Mouse (Mus musculus) thymus, postnatal 36 days (tissue): Measurements from ENCODE around the gene Fkbp2.

Experiments
- DNase-seq, 2 experiments: peaks; one replicate each; pipeline ENCODE4 v3.0.0; 2022; ENCODE audit warnings: mixed read lengths in 2 of 2

Fkbp2 gene

GRCm38 (mm10) chr19:6970460-6971085 is 9.7 kb downstream of the Fkbp2 start:
- DNase-seq: no peak

- DNase-seq: peak; percentile 71 to 74
Measured at GRCm38 (mm10) chr19:6969665-6970381, 10.5 kb downstream of the Fkbp2 start.

GRCm38 (mm10) chr19:6969291-6969664 is 11.0 kb downstream of the Fkbp2 start:
- DNase-seq: no peak

DNA sequence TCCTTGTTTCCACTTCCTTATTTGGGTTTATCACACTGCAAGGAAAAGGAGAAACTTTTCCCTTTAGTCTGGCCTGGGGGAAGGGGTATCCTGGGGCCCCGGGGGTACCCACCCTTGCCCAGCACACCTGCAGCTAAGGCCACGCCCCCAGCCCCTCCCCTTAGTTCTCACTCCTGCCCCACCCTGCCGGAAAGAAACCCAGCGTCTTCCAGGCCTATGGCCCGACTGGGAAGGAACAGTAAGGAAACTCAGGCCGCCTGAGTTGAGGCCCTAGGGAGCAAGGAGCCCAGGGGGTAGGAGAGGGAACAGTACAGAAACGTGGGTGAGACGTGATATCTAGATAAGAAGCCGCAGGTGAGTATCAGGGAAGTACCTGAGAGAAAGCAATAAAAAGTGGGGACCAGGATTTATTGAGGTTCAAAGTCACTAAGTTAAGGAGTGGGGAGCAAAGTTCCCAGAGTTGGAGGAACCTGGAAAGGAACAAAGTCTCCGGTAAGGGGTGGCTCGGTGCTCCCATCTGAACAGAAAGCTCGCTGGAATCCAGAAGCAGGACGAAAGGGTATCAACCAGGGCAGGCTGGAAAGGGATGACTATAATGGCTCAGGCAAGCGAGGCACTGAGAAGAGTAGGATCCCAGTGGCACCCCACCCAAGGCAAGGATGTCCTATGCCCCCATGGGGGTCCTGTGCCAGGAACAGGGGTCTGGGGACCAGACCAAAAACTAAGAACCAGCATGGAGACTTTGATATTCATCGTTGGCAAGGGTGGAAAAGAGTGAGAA is 11.6 kb downstream of the Fkbp2 start:
- DNase-seq: peak; percentile 40 to 58

DNA sequence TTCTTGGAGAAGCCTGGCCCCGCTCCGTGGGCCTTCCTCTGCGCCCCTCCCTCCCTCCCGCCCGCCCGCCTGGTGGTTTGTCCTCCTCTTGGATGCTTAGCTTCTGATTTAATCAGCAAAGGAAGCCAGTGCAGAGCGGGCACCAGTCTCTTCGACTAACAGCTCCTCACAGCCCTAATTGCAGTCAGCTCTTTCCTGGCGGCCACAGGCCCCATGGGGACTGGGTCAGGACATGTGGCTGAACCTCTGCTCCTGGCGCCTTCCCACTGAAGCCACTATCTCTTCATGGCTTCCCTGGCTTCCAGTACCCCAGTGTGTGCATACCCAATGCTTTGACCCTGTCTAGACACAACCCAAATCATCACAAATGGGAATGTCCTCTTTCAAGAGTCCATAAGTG is 23.8 kb downstream of the Fkbp2 start:
- DNase-seq: no peak

DNA sequence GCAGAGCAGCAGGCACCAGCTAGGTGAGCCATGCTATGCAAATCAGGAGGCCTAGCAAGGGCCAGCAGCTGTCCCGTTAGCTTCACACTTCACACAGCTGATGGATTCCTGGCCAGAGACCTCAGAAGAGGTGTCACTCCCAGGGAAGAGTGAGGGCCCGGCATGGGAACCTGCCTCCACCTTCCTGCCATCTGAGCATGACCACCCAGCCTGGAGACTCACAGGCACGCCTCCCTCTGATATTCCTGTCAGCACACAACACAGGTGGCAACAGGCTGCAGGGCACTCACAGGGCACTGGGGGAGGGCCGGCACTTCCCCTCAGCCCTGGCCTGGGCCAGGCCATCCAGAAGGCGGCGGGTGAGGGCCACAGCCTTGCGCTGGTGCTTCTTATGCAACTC is 24.9 kb downstream of the Fkbp2 start:
- DNase-seq: no peak

GRCm38 (mm10) chr19:6954046-6954445 is 26.3 kb downstream of the Fkbp2 start:
- peak; percentile 33 to 52 for DNase-seq

GRCm38 (mm10) chr19:6952712-6953037 is 27.6 kb downstream of the Fkbp2 start:
- DNase-seq: peak; percentile 28 to 55

DNA sequence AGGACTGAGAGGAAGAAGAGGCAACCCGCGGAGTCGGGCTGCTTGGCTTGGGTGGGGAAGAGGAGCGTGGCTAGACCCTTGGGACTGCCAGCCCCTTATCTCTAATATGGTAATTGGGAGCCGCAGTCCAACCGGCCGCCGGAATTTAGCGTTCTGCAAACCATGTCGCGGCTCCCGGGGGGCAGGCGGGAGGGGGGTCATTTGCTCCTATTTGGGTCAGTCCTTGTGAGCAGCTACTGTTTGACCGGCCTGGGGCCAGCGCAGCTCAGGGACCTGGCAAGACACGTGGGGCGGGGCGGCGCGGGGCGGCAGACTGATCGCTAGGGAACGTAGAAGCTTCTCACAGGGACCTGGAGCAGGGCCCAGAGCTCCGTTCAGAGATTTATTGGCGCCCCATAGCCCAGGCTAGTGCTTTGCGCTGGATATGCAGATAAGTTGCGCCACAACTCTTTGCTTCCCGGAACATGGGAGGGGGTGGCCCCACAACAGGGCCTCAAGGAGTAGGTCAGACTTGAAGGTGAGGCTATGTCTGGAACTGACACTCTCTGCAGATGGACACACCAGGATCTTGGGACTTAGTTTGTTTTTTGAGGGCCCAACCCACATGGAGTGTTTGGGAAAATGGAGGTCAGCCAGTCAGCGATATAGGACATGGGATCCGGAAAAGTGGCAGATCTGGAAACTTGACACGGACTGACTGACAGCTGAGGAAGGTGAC is 28.1 kb downstream of the Fkbp2 start:
- DNase-seq: peak; percentile 51 to 66

GRCm38 (mm10) chr19:6951381-6951968 is 28.8 kb downstream of the Fkbp2 start:
- DNase-seq: peak; percentile 84 to 85

GRCm38 (mm10) chr19:6950613-6951153 is 29.6 kb downstream of the Fkbp2 start:
- peak; percentile 41 to 57 for DNase-seq

- DNase-seq: no peak
Measured at GRCm38 (mm10) chr19:6949951-6950350, 30.4 kb downstream of the Fkbp2 start.

DNA sequence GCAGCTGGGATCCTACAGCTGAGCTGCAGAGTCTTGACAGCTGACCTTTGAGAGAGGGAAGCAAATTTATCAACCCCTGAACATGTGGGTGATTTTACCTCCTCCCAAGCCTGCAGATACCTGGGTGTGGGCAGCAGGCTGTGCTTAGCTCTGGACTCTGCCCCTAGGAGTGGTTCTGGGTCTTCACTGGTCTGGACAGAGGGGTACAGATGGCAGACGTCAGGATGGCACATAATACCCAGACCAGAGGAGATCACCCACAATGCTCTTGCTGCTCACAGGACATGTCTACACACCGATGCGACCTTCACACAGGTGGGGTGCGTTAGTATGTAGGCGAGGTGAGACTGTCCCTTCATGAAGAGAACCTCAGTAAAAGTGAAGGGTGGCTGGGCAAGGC is 30.8 kb downstream of the Fkbp2 start:
- no peak for DNase-seq

DNA sequence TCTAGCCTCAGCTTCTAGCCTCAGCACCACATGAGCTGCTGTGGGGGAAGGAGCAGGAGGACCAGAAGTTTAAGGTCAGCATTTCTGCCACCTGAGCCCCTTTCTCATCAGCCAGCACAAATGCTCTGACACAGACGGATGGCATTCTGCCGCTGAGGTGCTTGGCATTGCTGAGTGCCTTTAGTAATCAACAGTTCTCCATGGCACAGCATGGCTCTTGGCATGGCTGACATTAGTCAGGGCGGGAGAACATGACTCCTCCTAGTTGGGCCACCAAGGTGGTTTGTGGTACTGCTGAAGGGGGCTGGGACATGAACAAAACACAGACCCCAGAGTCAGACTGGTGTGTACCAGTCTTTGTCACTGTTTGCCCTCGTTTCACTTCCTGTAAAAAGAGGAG is 32.1 kb downstream of the Fkbp2 start:
- DNase-seq: no peak

- no peak for DNase-seq
Measured at GRCm38 (mm10) chr19:6947742-6948141, 32.6 kb downstream of the Fkbp2 start.

DNA sequence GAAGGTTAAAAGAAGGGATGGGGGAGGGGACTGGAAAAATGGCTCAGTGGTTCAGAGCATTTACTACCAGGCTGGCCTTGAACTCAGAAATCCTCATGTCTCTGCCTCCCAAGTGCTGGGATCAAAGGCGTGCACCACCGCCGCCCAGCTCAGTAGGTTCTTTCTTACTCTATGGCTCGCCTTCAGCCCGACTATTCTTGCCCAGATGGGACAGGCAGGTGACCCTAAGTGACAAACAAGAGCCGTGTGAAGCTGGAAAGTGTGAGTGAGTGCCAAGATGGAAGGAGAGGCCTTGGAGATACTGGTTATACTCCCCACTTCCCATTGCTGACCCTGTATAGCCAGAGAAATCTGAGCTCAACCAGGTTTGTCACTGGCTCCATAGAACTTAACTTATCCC is 36.6 kb downstream of the Fkbp2 start:
- DNase-seq: no peak

GRCm38 (mm10) chr19:6942764-6943163 is 37.5 kb downstream of the Fkbp2 start:
- no peak for DNase-seq

GRCm38 (mm10) chr19:6942249-6942691 is 38.0 kb downstream of the Fkbp2 start, which contains the start of gene Gpr137:
Gpr137 (minus strand) TSS chr19:6942480.
- peak; percentile 94 to 97 for DNase-seq

DNA sequence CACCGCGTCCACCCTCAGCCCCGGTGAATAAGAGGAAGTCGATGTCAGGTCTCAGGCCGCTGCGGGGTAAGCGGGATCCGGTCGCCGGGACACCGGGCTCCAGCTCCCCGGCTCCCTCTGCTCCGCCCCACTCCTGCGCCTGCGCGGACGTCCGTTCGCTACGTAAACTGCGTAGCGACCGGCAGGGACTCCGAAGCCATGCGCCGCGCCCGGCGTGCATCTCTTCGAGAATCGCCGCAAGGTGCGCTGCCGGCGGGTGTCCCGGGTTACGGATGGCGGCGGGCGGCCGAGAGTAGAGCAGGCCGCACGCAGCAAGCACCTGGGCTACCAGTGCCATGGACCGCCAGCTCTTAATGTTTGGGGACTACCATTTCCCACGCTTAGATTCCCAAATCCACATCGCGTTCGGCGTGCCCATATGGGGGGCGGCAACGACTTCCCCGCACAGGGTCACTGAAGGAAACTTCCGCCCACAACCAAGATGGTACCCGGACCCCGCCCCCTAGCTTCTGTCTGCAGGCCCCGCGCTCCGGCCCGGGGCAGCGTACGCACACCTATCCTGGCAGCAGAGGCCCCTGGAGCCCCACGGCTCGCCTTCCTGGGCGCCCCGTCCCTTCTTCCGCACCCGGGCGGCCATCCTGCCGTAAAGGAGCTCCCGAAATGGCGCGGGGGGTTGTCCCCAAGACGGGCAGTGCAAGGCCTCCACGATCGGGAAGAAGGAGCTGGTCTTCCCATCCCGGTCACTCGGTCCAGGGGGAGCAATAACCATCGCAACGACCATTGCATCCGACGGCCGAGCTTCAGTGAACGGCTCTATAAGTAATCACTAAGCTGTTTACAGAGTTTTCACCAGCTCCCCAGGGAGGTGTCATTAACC is 38.7 kb downstream of the Fkbp2 start, which contains the start of gene Bad:
Gene Bad, plus strand, starts transcription at position 490 of the 877 bp plus-strand sequence.
- peak; percentile 92 to 95 for DNase-seq

DNA sequence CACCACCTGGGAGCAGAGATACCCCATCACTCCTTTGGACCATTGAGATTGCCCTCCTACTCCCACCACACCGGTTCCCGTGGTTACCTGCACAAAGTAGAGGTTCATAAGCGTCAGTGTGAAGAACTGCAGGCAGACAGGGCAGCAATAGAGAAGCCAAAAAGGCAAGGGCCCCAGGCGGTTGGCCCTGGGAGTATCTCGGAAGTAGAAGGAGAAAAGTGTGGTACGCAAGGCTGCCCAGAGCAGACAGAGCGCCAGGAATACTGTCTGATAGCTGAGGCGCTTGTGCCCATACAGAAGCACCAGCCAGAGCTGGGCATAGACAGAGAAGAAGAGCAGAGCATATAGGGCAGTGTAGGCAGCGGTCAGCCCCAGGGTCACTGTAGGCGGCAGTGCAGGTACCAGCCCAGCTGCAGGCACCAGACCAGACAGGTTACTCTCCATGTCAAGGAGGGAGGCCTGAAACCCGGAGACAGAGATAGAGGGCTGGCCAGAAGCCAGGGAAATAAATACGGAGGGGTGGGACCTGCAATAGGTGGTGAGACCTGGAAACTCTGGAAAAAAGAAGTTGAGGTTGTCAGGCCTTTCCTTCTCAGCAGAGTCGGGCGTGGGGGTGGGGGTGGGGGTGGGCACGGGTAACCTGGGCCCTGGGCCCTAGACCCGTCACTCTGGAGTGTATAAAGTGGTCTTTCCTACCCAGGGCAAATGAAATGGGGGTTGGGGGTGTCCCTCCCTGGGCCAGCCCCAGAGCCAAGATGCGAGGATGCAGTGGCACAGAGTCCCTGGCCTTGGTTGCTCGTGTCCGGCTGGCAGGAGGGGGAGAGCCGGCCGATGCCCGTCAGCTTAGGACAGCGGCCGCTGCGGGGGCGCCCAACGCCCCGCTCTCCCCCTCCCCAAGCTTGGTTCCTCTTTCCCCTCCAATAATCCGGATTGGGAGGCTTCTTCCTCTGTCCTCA is 39.6 kb downstream of the Fkbp2 start:
- no peak for DNase-seq
